In the genomic region with DNA sequence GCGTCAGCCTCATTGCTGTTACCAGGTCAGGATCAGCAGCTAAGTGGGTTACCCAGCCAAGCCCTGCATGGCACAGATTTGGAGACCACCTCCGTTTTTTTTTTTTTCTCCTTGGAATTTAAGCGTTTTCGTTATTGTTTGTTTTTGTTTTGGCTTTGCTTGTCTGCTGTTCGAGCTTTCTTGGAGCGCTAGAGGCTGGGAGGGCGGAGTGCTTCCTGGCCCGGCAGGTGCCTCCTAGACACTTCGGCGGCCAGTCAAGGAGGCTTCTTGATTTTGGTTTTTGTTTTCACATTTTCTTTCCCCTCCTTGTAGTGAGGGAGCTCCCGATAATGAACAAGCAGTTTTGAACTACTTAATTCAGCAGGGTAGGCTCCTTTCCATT, we compare ENCODE assay signal across 13 mouse cellular contexts. TPM values are rescaled to one million over a fixed set of nuclear protein-coding genes. Genes with fewer than 3 reads are reported as not detected.
DNase-seq lines count a peak whose midpoint lies in the region; ATAC-seq lines count a peak whose summit lies in the region.
"Had no signal": no experiment of that assay in that cellular context is flagged by ENCODE, and none has a peak within 500 bp of the region (broad histone marks: within the 10 kb centered on the region; RNA-seq: fewer than 3 reads in every experiment).

A gene (minus strand): TSS at position 25 of the 382 bp plus-strand sequence.

- H3K9ac ChIP-seq in kidney, embryonic 15.5 days, result no peak within 1 kb of the TSS
- peak within 1 kb of the TSS; percentile 1; the same call in 1 of the 2 replicates for H3K9ac ChIP-seq in midbrain, embryonic 13.5 days (replicated peaks)
- H3K9ac ChIP-seq: liver, embryonic 14.5 days; neural tube, embryonic 13.5 days had no signal

- no peak within 1 kb of the TSS for H3K27ac ChIP-seq in kidney, embryonic 15.5 days
- peak within 1 kb of the TSS; percentile 82 for H3K27ac ChIP-seq in forebrain, embryonic 10.5 days
- peak within 1 kb of the TSS; percentile 67; the same call in 1 of the 2 replicates for H3K27ac ChIP-seq in midbrain, embryonic 13.5 days
- H3K27ac ChIP-seq: liver, embryonic 14.5 days; neural tube, embryonic 13.5 days had no signal

- 2% methylated on average over 11 of the region's 11 CpGs for WGBS in kidney, embryonic 15.5 days
- WGBS in forebrain, embryonic 10.5 days, result under 1% methylated on average over 11 of the region's 11 CpGs
- under 1% methylated on average over 11 of the region's 11 CpGs for WGBS in midbrain, embryonic 13.5 days

- 0 out of 2 replicates have a peak within 1 kb of the TSS, but pooled peaks have one; percentile 8 for H3K4me2 ChIP-seq in kidney, embryonic 15.5 days
- peak within 1 kb of the TSS; percentile 21 for H3K4me2 ChIP-seq in midbrain, embryonic 13.5 days (replicated peaks)
- H3K4me2 ChIP-seq: neural tube, embryonic 13.5 days had no signal

- DNase-seq in embryo, embryonic 9.5 days (ENCODE audit: extremely low spot score), result peak; percentile 46
- no peak for DNase-seq in embryo, embryonic 10 days (ENCODE audit: low spot score)
- no peak for DNase-seq in kidney, postnatal 36 days
- no peak for DNase-seq in forebrain, embryonic 10.5 days (ENCODE audit: extremely low spot score, low spot score)
- DNase-seq in adrenal gland, postnatal 14 days, result no peak
- DNase-seq: gastrocnemius, postnatal 36 days had no signal

- H3K4me1 ChIP-seq in kidney, embryonic 15.5 days, result peaks cover 39% of the 10 kb centered on the region
- H3K4me1 ChIP-seq in forebrain, embryonic 10.5 days, result peaks cover 35% of the 10 kb centered on the region
- H3K4me1 ChIP-seq in midbrain, embryonic 13.5 days (replicated peaks), result peaks cover 20% of the 10 kb centered on the region

- peak within 1 kb of the TSS; percentile 10; the same call in 1 of the 2 replicates for H3K4me3 ChIP-seq in kidney, embryonic 15.5 days (replicated peaks)
- peak within 1 kb of the TSS; percentile 47 for H3K4me3 ChIP-seq in forebrain, embryonic 10.5 days
- H3K4me3 ChIP-seq in midbrain, embryonic 13.5 days (replicated peaks), result peak within 1 kb of the TSS; percentile 37
- H3K4me3 ChIP-seq: neural tube, embryonic 13.5 days had no signal

- H3K9me3 ChIP-seq in kidney, embryonic 15.5 days (replicated peaks), result no peaks in the 10 kb centered on the region
- no peaks in the 10 kb centered on the region for H3K9me3 ChIP-seq in forebrain, embryonic 10.5 days
- H3K9me3 ChIP-seq in midbrain, embryonic 13.5 days, result no peaks in the 10 kb centered on the region
- H3K9me3 ChIP-seq: neural tube, embryonic 13.5 days had no signal

- H3K27me3 ChIP-seq in kidney, embryonic 15.5 days, result peaks cover 98% of the 10 kb centered on the region
- peaks cover 100% of the 10 kb centered on the region for H3K27me3 ChIP-seq in forebrain, embryonic 10.5 days (ENCODE audit: poor library complexity, severe bottlenecking)
- H3K27me3 ChIP-seq in midbrain, embryonic 13.5 days, result peaks cover 95% of the 10 kb centered on the region

- no peaks in the 10 kb centered on the region for H3K36me3 ChIP-seq in kidney, embryonic 15.5 days
- H3K36me3 ChIP-seq in forebrain, embryonic 10.5 days (replicated peaks), result no peaks in the 10 kb centered on the region
- H3K36me3 ChIP-seq in midbrain, embryonic 13.5 days, result no peaks in the 10 kb centered on the region
- H3K36me3 ChIP-seq: neural tube, embryonic 13.5 days had no signal

- no peak for ATAC-seq in kidney, embryonic 15.5 days (replicated peaks; ENCODE audit: low FRiP score)
- ATAC-seq in midbrain, embryonic 13.5 days, result no peak
- no peak for ATAC-seq in inflammation-experienced regulatory T-cells, adult 6 months
- ATAC-seq: Patski had no signal

RNA-seq across cellular contexts. Expression of the gene that starts here (rescaled TPM):
- not detected in 2 replicates for polyA plus RNA-seq in kidney, embryonic 15.5 days (2015; fragmentation: Nextera tagmentation; extraction: Ambion mirVana)
- polyA plus RNA-seq in forebrain, embryonic 10.5 days (2016; fragmentation: Nextera tagmentation; extraction: Ambion mirVana), result 12.0 and 14.3 TPM in 2 replicates
- polyA plus RNA-seq in midbrain, embryonic 13.5 days (2015; fragmentation: Nextera tagmentation; extraction: Ambion mirVana), result 6.2 and 9.2 TPM in 2 replicates
- not detected for polyA plus RNA-seq in inflammation-experienced regulatory T-cells, adult 6 months (2017; shearing (Covaris generic))
- not detected in 2 replicates for total RNA-seq in adrenal gland, postnatal 14 days (2021)
- total RNA-seq: common myeloid progenitor, adult 5-6 weeks; gastrocnemius, postnatal 36 days had no signal
- polyA plus RNA-seq: liver, embryonic 14.5 days; Patski had no signal
